Mouse (Mus musculus): ENCODE results near the gene Abca13. TPM values are rescaled to one million over a fixed set of nuclear protein-coding genes. Genes with fewer than 3 reads are reported as not detected.

Abca13 gene
- polyA plus RNA-seq, 1 experiment from 2014 or later: not detected

DNA sequence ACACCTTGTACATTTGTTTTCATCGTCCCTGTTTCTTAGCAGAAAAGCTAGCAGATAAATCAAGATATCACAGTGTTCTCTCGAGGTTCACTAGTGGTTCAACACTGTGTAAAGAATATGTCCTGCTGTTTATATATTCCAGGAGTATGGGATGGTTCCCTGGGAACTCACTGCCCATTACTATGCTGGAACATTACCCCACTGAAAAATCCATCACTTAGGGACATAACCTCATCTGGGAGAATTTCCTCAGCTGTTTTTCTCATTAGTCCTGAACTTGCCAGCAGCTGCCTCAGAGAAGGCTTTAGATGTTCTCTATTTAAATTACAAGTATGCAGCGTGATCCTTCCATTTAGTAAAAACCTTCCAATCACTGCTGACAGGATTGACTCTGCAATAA is 513.4 kb downstream of the Abca13 start:
- Histone ChIP-seq H3K4me3 (replicated peaks) (no peak overlapping the region), H3K9ac (replicated peaks) (no peak overlapping the region), H3K36me3 (no peaks in the 10 kb centered on the region), H3K4me1 (replicated peaks) (no peaks in the 10 kb centered on the region), H3K27ac (no peak overlapping the region), H3K9me3 (no peaks in the 10 kb centered on the region), H3K27me3 (no peaks in the 10 kb centered on the region), H3K4me2 (no peak overlapping the region)
- peak; percentile 68; the same call in 1 of the 2 replicates for ATAC-seq (ENCODE audit: insufficient number of reproducible peaks, insufficient read depth, low FRiP score, low TSS enrichment, low read depth)
- 48% methylated on average over 3 of the region's 3 CpGs for WGBS

- no peaks in the 10 kb centered on the region for H3K36me3 ChIP-seq
- no peak overlapping the region for H3K27ac ChIP-seq
- no peak overlapping the region for H3K4me2 ChIP-seq
- no peaks in the 10 kb centered on the region for H3K9me3 ChIP-seq
- H3K4me1 ChIP-seq (replicated peaks): no peaks in the 10 kb centered on the region
- no peak overlapping the region for H3K4me3 ChIP-seq (replicated peaks)
- no peaks in the 10 kb centered on the region for H3K27me3 ChIP-seq
- no peak overlapping the region for H3K9ac ChIP-seq (replicated peaks)
- ATAC-seq (ENCODE audit: insufficient number of reproducible peaks, insufficient read depth, low FRiP score, low TSS enrichment, low read depth): no peak
- 61% methylated on average over 2 of the region's 2 CpGs for WGBS
Measured at GRCm38 (mm10) chr11:9727810-9728490, 536.2 kb downstream of the Abca13 start.

DNA sequence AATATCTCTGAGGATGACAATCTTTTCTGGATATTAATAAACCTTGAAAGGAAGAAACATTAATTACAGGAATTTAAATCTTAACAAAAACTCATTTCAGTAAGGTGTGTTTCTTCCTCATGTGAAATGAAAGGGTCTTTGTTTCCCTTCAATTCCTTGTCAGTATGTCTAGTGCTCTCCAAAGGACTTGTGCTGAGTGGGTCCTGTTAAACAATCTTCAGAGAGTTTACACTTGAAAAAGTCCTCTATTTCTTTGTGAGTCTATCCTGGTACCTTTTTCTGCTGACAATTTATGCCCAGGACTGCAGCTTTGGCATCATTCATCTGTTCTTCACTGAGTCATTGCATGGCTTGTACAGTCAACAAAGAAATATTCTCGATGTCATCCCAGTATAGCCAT is 539.6 kb downstream of the Abca13 start:
- ATAC-seq (ENCODE audit: insufficient number of reproducible peaks, insufficient read depth, low FRiP score, low TSS enrichment, low read depth): no peak
- 80% methylated on average over 1 of the region's 1 CpGs for WGBS
- Histone ChIP-seq H3K36me3 (no peaks in the 10 kb centered on the region), H3K4me1 (replicated peaks) (no peaks in the 10 kb centered on the region), H3K4me3 (replicated peaks) (no peak overlapping the region), H3K4me2 (no peak overlapping the region), H3K27me3 (no peaks in the 10 kb centered on the region), H3K9me3 (no peaks in the 10 kb centered on the region), H3K27ac (no peak overlapping the region), H3K9ac (replicated peaks) (no peak overlapping the region)

Other genes with a start within 250 kb of the Abca13 start
- gene Pkd1l1, start 218.7 kb upstream of the Abca13 start, polyA plus RNA-seq (2016; fragmentation: Nextera tagmentation; extraction: Ambion mirVana): 0.04 and 0.05 TPM in 2 replicates
- 17.1 and 17.6 TPM in 2 replicates for gene Hus1, start 180.8 kb upstream of the Abca13 start, polyA plus RNA-seq (2016; fragmentation: Nextera tagmentation; extraction: Ambion mirVana)
- 0.09 and 0.14 TPM in 2 replicates for gene Gm11992, start 143.3 kb upstream of the Abca13 start, polyA plus RNA-seq (2016; fragmentation: Nextera tagmentation; extraction: Ambion mirVana)
- gene Sun3, start 143.0 kb upstream of the Abca13 start, polyA plus RNA-seq (2016; fragmentation: Nextera tagmentation; extraction: Ambion mirVana): not detected in 2 replicates
- gene Upp1, start 73.8 kb upstream of the Abca13 start, polyA plus RNA-seq (2016; fragmentation: Nextera tagmentation; extraction: Ambion mirVana): 2.7 and 3.9 TPM in 2 replicates

All from limb, embryonic 12.5 days (tissue).